Mouse (Mus musculus) T-helper 1 cell (primary cell): ENCODE measurements around the gene Rab3a.

Source experiments
- in situ Hi-C: fragments of 300-600 bp; cut with MboI, MseI; formaldehyde crosslinking; loops from one replicate; pipeline ENCODE4 v1.15.1; 2025; ENCODE audit warnings: high pct_unique_total_duplicates

Rab3a gene

DNA sequence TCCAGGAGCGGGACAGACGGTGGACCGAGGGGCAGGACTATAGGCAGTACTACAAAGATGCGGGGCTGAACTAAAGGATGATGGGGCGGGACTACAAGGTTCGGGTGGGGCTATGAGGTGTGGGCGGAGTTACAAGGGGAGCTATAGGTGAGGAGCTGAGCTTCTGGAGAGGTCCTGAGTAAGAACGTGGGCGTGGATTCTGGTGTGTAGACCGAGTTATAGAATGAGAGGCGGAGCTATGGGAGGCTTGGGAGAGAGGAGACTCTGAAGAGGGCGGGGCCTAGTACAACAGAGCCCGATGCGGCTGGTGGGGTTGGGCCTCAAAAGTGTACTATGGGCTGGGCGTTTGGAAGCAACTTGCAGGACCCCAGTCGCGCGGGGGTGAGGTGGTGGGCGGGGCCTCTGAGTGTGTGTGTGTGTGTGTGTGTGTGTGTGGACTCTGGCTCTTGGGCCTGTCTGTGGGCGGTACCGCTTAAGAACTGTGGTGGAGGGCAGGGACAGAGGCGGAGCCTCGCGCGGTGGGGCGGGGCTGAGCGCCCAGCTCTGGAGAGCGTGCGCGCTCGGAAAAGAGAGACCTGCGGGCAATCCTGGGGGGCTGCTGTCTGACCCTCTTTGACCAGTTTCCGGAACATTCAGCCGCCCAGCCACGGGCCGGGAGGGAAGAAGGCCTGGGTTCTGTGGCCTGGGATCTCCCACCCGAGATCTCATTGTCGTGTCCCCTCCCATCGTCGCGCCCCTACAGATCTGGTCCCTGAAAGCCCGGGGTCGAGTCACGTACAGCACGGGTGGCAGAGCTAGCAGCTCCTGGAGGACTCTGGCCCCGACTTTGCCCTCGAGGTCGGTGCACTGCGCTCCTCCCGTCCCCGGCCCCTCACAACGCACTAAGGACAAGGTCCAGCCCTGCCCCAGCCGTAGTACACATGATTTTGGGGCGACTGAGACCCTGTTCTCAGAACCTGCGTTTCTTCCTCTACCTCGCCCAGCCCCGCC, 42.9 kb downstream of the Rab3a start:
- in situ Hi-C loops = no loop called here

DNA sequence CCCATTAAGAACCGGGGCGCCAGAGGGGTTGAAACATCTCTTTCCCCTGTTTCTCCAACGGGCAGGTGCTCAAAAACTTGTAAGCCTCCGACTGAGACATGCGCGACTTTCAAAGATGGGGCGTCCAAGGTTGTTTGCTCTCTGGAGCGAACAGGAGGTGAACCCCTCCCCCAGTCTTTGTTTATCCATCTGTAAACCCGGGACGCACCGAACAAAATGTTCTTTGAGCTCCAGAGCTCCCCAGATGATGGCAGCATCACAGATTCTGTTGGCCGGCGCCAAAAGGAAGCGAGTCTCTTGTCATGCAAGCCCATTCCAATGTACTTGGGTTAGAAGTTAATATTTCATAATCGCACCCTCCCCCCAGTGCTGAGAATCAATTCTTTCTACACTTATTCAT, 43.8 kb downstream of the Rab3a start:
- in situ Hi-C loops = no loop called here

DNA sequence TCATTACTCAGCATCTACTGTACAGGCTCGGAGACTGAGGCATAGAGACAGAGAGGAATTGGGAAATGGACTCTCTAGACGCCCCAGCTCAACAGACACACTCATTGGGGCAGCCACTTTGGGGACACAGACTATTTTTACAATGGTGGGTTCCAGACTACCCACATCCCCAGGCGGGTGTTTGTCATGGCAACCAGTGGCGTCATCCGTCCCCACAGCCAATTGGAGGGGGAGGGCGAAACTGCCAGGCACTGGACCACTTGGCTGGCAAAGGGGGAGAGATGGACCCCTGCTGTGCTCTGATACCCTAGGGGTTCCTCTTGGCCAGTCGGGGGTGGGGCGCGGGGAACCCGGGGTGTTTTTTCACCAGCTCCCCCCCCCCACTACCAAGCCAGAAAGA, 46.2 kb downstream of the Rab3a start:
- in situ Hi-C loops = no loop called here

DNA sequence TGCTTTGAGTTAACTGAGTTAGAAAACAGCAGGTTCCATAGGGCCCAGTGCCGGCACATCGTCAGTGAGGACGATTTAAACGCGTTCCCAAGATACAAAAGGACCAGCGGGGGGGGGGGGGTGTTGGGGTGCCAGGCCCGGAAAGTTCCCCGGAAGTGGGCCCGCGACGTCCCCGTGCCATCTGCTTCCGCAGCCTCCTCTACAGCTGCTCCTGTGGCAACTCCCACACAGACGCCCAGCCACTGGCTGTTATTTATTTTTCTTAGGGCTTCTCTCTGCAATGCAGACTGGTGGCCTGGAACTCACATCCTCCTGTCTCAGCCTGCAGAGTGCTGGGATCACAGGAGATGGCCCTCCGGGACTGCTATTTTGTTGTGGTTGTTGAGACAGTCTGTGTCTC, 46.7 kb downstream of the Rab3a start:
- in situ Hi-C loops = no loop called here

DNA sequence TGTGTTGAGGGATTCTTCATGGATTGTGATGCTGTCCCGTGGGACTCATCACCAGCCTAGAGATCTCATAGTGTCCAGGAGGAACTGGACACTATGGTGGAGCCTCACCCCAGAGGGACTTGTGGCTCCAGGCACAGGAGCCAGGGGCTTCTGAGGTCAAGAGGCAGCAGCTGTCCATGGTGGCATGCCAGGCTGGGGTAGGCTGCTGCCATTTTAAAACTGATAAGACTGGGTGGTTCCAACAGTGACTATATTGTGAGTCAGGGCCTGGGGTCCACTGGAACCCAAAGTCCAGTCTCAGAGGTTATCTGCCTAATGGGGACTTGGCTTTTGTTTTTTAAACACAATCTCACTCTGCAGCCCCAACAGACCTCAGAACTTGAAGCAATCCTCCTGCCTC, 47.4 kb downstream of the Rab3a start:
- in situ Hi-C loops = no loop called here

DNA sequence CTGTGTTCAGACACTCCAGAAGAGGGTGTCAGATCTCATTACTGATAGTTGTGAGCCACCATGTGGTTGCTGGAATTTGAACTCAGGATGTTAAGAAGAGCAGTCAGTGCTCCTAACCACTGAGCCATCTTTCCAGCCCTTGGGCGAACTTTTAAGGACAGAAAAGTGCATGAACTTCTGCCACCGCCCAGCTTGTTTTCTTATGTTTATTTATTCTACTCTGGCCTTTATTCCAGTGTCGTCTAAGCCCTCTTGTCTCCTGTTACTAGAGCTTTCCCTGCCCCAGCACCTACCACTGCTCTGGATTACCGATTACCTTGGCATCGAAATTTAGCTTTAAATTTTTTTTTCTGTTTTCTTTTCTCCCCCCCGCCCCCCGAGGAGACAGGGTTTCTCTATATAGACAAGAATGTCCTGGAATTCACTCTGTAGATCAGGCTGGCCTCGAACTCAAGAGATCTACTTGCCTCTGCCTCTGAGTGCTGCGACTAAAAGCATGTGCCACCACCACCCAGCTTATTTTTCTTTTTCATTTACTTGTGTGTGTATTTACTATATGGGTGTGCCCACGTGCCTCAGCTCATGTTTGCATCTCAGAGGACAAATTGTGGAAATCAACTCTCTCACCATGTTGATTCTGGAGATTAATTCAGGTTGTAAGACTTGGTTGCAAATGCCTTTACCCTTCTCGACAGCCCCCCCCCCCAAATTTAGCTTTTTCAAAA, 48.5 kb downstream of the Rab3a start:
- in situ Hi-C loops = no loop called here

DNA sequence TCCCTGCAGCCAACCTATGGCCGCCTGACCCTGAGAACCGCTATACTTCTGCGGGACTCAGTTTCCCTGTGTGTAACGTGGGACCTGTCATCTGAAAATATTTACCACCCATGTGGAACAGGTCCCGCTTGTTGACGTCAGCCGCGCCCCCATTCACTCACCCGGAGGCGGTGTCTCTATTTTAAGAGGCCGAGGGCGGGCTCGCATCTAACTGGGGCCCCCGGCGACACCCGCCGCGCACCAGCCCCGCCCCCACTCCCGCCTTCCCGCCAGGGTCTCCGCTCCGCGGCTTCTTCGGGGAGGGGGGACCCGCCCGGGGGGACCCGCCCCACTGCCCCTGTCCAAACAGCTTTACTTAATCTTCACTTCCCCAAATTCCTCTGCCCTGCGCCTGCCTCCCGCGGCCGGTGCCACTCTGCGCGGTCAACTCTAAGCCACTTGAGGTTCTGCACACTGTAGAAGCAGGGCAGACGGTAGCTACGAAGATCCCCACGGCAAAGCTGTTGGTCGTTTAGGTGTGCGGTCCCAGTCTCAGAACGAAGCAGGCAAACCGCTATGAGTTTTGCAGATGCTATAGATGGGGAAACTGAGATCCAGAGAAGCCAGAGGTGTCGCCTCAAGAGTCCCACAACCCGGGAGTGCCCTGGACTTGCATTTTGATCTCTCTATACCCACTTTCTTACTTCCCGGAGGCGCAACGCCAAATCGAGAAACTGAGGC, 49.4 kb downstream of the Rab3a start:
- in situ Hi-C loops = no loop called here

DNA sequence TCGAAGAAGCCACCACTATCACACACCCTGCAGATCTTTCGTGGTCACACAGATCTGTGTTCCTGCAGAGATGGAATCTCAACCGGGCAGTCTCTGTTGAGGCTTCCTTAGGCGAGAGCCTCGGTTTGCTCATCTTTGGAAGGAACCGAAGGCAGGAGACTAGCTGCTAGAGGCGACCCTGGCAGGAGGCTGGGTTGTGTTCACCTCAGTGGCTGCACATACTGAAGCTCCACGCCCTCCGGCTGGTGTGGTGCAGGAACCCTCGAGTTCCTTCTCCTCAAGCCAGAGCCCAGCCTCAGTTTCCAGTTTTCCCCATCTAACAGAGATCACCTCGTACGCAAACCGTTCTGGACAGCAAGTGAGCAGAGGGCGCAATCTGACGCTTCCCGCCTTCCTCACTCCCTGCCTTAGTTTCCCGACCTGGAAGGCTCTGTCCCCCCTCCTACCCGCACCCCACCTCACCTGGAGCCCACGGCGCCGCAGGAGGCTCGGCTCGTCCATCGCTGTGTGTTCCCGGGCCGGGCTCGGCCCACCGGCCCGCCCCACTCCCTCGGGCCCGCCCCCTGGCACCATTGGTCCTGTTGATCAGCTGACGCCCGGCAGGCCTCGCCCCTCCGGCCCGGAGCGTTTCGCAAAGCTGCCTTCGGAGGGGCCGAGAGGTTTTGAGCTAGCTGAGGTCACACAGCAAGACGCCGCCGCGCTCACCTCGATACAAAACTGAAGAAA, 50.2 kb downstream of the Rab3a start, which contains the start of gene Mast3:
TSS of gene Mast3 (minus strand) at position 574 of the 726 bp plus-strand sequence.
- in situ Hi-C loops = no loop called here

DNA sequence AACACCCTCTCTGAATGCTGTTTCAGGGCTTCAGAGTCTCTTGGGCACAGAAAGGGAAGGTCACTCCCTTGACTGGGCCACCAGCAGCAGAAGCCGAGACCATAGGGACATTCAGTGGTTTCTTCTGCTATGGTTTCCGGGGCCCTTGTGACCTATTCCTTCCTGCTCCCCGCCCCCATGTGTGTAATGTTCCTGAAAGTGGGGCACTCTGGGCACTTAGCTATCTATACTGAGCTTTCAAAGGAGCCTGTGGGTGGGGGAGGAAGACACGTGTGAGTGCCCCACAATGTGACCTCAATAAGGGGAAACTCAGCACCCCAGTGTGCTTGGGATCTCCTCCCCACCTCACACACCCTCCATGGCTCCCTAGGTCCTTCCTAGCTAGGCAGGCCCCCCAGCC, 52.1 kb downstream of the Rab3a start:
- in situ Hi-C loops = no loop called here

DNA sequence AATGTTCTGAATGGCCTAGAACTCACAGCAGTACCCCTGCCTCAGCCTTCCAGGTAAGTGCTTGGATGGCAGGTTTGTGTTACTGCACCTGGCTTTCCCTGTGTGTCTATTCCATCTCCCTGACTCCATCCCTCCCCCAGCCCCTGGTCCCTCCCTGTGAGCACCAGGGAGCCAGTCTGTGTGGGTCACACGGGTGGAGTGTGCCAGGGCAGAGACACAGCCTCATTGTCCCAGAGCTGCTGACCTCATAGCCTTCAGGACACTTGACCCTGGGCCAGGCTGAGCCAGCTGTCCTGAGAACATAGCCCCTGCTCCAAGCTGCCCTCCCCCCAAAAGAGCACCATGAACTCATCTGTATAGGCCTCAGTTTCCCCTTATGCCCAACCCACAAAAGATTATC, 52.8 kb downstream of the Rab3a start:
- in situ Hi-C loops = no loop called here

DNA sequence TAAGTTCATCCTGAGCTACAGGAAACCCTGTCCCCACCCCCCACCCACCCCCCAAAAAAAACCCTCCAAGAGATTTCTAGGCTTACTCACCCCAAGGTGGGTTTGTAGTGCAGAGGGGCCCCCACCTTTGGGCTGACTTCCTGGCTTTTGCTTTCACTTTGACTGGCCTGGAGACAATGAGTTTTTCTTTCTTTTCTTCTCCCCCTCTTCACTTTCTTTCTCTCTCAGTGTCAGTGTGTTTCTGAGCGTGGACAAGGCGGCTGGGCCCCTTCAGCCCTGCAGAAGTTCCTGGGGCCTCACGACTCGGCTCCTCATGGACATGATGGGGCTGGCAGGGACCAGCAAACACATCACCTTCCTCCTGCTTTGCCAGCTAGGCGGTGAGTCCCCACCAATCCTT, 53.8 kb downstream of the Rab3a start, which contains the start of gene Il12rb1:
TSS of gene Il12rb1 (plus strand) at position 211 of the 400 bp plus-strand sequence.
- in situ Hi-C loops = no loop called here
